Mouse (Mus musculus): ENCODE results near the gene Dhrs1.
A peak's percentile ranks its signal among the peaks of the same experiment; 100 is the strongest.

Dhrs1 gene

DNA sequence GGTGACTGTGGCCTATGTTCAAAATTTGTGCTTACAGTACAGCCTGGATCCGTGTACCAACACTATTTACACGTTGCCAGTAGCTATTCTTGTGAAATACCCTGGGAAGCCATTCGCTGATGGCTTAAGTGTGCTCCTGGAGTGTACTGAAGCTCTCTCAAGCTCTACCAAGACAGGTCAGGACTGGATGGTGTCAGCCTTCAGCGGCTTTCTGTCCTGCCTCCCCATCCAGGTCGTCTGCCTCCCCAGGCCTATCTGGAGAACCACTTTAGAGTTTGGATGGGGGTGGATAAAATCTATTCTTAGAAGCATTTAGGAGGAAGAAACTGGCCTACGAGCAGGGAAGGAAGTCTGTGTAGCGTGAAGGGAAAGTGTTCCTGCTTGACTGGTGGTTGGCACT lies 17.7 kb upstream of the Dhrs1 start:
- DNase-seq (ENCODE audit: low read depth, low spot score): no peak

DNA sequence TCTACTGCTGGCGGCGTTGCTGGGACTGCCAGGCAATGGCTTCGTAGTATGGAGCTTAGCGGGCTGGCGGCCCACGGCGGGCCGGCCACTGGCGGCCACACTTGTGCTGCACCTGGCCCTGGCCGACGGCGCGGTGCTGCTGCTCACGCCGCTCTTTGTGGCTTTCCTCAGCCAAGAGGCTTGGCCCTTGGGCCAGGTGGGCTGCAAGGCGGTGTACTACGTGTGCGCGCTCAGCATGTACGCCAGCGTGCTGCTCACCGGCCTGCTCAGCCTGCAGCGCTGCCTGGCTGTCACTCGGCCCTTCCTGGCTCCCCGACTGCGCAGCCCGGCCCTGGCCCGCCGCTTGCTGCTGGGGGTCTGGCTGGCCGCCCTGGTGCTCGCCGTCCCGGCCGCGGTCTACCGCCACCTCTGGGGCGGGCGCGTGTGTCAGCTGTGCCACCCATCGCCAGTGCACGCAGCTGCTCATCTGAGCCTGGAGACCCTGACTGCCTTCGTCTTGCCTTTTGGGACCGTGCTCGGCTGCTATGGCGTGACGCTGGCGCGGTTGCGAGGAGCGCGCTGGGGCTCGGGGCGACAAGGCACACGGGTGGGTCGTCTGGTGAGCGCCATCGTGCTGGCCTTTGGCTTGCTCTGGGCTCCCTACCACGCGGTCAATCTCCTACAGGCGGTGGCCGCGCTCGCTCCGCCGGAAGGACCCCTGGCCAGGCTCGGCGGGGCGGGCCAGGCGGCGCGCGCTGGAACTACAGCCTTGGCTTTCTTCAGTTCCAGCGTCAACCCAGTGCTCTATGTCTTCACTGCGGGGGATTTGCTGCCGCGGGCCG lies 16.7 kb upstream of the Dhrs1 start:
- no peak for DNase-seq (ENCODE audit: low read depth, low spot score)

DNA sequence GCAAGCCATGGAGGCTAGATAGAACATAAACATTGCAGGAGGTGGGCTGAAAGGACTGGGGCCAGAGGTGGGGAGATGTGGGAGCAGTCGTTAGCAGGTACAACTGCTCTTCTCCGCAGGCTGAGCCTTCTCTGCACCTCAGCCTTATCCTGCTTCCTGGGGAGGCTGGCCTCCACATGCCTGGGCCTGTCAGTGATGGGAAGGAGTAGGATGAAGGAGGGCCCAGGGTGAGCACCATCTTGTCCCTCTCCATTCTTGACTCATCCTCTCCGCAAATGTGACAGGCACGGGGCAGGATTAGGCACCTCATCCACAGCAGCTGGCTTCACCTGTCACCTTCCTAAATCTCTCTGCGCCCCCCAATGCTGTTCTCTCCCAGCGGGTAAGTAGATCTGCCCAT lies 15.7 kb upstream of the Dhrs1 start, which contains the start of gene Ltb4r2:
TSS of gene Ltb4r2 (plus strand) at position 266 of the 400 bp plus-strand sequence.
- DNase-seq (ENCODE audit: low read depth, low spot score): no peak

DNA sequence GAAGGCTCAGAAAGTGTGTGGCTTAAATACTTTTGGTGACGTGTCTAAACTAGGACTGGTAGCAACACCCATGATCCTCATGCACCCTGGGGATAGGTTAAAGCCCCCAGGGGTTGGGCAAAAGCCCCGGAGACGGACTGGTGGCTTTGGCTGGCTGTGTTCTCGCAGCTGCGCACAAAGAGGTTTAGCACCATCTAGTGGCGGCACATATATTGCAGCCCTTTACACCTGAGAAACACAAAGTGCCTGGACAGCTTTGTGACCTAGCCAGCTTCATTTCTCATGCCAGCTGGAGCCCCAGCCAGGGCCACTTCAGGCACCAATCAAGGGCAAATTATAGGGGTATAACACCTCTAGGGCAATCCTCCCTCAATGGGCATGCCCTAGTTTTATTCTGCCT lies 14.7 kb upstream of the Dhrs1 start:
- peak; percentile 84 for DNase-seq (ENCODE audit: low read depth, low spot score)

DNA sequence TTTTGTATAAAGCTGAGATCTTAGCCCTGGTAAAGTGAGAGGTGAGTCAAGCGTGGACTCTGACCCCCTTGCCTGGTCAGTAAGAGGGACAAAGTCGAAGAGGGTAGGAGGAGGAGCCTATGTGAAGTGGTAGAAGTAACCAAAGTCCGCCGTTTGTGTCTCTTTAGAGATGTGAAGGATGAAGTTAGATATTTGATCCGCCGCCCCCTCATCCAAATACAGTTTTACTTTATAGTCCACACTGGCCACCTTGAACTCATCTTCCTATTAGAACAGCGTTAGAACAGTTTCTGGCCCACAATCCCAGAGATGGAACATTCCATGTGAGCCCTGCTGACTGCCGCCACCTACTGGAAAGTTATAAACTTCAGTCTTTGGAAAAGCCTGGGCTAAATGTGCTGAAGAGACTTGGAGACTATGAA lies 12.9 kb upstream of the Dhrs1 start, which contains the start of gene Cideb:
TSS of gene Cideb (minus strand) at position 96 of the 422 bp plus-strand sequence.
- peak; percentile 60 for DNase-seq (ENCODE audit: low read depth, low spot score)

DNA sequence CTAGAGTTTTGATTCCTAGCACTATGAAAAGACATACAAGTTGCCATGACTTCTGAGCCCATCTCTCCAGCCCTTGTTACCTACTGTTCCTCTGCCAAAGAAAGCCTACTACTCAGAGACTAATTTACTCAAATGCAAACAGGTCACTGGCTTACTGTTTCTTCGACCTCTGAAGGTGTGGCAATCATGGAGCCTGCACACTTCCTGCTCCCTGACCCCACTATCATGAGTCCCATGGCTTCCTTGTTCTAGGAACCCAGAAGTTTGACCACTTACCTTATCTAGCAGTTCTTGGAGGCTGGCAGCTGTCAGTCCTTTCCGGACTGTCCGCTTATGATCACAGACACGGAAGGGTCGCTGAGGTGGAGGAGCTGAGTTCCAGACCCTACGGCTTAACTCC lies 12.1 kb upstream of the Dhrs1 start:
- no peak for DNase-seq (ENCODE audit: low read depth, low spot score)

DNA sequence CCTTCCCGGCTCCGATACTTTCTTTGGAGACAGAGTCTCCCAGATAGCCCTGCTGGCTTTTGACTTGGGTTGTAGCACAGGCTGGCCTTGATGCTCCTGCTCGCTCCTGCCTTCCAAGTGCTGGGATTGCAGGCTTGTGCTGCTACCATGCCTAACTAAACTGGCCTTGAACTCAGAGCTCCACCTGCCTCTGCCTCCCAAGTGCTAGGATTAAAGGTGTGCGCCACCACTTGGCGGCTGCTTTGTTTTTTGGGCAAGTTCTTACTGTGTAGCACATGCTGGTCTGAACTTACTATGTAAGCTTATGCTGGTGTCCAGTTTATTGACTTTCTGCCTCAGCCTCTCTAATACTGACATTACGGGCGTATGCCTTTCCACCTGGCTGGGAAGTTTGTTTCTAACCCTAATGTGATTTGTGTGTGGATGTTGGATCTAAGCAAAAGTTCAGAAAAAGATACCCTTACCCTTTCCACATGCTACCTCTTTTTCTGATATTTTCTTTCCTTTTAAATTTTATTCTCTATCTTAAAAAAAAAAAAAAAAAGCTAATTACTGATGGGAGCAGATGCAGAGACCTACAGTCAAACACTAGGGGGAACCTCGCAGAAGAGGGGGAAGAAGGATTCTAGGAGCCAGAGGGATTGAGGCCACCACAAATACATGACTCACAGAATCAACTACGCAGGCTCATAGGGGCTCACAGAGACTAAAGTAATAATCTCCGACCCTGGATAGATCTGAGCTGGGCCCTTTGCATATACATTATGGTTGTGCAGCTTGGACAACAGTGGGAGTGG lies 1.8 kb upstream of the Dhrs1 start:
- DNase-seq (ENCODE audit: low read depth, low spot score): no peak

DNA sequence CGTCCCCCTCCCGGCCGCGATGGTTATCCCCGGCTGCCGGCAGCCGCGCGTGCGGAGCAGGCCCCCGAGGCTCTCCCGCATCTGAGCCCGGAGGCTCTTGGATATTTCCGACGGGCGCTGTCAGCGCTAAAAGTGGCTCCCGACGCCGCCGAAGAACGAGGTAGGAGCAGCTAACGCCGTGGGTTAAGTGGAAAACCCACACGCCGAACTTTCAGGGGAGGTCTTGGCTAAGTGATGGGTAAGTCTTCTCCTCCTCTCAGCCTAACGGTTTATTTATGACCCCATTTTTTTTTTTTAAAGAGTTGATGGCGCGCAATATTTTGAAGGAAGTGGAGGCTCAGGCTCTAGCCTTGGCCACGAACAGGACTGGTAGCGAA lies 359 bp upstream of the Dhrs1 start:
- no peak for DNase-seq (ENCODE audit: low read depth, low spot score)

DNA sequence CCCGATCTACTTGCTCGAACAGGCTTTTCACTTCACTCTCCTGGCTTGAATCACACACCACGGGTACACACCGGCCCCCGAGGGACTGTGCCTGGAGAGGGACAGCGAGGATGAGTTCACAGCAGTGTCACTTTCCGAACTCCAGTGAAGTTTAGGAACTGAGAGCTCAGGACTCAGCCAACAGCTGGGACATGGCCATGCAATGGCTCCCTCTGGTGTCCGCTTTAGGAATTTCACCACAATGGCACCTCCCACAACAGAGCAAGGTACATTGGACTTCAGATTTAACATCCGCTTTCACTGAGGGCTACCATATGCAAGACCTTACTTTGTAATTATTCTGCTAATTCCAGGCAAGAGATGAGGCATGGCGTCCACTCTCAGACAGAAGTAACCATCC lies 1.8 kb downstream of the Dhrs1 start:
- peak; percentile 94 for DNase-seq (ENCODE audit: low read depth, low spot score)

DNA sequence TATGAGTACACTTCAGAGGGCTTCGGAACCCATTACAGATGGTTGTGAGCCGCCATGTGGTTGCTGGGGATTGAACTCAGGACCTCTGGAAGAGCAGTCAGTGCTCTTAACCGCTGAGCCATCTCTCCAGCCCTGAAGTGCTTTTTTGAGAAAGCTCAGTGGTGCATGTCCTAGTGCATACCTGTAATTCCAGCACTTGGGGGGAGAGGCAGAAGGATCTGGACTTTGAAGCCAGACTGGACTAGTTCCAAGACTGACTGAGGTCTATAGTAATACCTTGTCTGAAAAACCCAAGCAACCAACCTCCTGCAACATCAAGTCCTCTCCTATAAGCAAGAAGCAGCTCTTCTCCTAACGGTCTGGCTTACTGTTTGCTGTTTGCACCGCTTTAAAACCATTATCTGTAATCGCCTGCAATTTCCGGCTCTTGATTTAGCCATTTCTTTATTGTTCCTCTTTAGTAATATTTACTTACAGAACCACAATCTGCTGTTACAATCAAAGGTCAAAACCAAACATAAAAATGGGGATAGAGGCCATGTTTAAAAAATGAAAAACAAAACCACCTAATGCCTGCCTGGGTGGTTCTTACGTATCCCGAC lies 8.3 kb downstream of the Dhrs1 start:
- no peak for DNase-seq (ENCODE audit: low read depth, low spot score)

DNA sequence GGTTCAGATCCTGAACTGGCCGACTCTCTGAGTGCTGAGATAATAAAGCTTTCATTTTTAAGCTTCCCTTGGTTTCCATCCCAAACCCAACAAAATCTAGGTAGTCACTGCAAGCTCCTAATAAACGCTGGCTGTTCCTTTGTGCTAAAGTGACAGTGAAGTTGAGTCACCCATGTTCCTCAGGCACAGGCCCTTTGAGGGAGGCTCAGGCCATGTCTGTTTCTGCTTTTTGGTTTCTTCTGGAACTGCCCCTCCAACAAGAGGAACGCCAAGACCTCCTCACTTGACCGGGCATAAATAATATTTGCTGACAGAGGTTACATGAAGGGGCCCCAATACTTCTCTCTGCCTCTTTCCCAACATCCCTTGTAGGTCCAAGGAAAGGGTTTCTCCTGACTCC lies 9.7 kb downstream of the Dhrs1 start:
- no peak for DNase-seq (ENCODE audit: low read depth, low spot score)

DNA sequence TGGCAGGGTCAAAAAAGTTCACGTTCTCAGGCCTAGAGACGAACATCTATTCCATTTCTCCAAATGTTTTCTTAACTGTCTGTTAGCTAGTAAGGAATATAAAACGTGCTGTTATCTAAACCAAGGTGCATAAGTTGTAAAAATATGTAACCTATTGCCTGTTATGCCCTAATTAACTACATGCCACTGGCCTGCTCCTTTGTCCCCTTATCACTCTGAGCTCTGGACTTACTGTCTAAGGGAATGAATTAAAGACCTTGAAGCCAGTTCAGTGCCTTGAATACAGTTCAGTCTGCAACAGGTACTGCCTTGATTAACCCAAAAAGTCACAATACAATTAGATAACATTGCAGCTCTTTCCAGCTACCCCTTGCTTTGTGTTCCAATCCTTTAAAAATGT lies 10.2 kb downstream of the Dhrs1 start:
- DNase-seq (ENCODE audit: low read depth, low spot score): no peak

DNA sequence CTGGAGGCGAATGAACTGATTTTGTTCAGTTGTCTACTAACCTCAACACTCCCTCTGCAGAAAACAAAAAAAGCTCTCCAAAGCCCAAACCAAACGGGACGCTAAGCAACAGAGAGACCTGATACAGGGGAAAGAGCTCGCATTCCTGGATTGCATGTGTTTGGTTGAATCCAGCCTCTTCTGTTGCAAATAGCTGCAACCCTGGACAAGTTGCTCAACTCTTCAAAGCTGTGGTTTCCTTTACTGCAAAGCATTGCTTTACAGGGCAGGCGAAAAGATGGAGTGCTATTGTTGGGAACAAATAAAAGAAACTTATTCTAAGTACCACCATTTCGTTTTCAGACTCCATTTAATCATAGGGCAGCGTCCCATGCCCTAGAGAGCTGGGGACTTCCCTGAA lies 10.6 kb downstream of the Dhrs1 start:
- no peak for DNase-seq (ENCODE audit: low read depth, low spot score)

DNA sequence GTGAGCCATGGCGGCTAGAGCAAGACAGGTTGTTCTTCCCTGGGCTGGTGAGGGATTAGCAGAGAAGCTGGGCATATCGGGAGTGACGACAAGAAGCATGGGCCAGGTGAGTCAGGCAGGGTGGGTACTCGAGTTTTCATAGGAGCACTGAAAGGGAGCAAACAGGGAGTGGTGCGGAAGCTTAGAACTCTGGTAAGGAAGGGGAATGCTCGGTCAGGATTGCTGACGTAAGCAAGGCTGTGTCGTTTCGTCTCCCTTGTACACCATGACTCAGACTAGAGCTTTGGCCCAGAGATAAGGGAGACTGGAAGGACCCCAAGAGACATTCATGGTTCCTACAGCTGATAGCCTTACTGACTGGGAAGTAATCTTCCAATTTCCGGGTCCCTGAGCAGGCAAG lies 11.6 kb downstream of the Dhrs1 start:
- no peak for DNase-seq (ENCODE audit: low read depth, low spot score)

DNA sequence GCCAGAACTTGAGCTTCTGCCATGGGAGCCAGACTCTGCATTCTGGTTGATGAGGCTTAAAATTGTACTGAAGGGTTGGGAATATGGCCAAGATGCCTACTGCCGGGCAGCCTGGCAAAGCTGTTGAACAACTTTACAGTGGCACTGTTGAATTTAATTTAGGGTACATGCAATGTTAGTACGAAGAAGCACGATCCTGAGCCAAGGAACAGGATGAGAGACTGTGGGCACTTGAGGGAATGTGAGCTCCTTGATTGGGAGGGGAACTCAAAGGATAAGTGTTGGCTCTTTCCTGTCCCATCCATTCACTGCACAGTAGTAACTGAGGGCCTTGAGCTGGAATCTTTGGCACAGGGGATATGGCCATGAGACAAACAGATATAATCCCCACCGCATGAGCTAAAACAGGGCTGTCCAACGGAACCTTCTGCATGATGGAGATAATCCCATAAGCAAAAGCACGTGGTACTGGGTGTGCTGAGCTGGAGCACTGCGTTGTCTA lies 14.9 kb downstream of the Dhrs1 start:
- no peak for DNase-seq (ENCODE audit: low read depth, low spot score)

DNA sequence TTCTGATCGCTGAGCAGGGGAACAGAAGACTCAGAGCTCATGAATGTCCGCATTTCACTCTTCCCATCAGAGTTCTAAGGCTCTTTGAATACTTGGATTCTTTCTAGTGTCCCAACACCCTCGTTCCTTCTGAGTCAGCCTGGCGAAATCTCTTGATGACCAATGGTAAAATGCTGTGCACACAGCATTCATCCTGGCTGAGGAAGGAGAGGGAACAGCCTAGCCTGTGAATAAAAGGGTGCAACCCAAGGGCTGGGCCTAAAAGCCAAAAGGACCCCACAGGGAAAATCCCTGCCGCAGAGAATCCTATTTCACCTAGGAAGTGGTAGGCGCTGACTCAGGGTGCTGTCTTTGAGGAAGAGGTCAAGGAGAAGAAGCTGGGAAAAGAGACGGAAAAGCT lies 15.4 kb downstream of the Dhrs1 start:
- no peak for DNase-seq (ENCODE audit: low read depth, low spot score)

DNA sequence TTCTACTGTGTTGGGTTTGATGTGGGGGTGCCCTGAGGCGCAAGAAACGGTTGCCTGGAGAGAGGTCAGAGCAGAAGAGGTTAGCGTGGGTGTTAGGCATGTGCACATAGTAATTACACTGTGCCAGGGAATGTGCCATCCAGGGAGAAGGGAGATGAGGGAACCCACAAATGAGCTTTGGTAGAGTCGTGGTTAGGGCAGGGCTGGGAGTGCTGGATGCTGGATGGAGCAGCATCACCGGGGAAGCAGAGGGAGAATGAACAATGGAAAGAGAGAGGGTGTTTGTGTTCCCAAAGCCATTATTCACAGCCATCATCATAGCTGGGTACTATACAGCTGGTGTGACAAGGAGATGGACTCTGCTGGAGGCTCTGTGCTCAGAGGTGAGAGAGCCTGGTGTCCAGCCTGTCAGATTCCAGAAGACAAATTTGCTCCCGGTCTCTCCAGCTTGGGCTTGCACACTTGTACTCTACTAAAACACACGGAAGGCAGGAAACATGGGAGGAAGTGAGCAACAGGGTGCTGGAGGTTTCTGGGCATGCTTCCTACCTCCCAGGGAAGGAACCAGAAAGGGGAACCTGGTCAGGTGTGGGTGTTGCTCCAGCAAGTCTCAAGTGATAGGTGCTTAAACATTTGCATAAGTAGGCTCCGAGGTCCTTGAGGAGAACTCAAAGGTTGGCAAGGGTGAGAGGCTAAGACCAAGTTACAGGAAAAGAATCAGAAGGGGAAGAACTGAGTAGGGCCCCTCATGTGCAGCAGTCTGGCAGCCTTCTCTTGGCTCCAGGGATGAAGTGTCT lies 17.4 kb downstream of the Dhrs1 start:
- no peak for DNase-seq (ENCODE audit: low read depth, low spot score)

DNA sequence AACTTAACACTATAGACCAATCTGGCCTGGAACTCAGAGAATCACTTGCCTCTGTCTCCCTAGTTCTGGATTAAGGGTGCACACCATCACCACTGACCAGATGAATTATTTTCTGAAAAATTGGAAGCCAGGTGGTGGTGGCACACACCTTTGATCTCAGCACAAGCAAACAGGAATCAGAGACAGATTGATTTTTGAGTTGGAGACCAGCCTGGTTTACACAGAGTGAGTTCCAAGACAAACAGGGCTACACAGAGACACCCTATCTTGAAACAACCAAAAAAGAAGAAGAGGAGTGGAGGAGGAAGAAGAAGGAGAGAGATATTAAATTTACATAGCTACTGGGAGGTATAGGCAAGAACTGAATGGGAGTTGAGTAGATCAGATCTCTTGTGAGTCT lies 19.2 kb downstream of the Dhrs1 start:
- DNase-seq (ENCODE audit: low read depth, low spot score): no peak

DNA sequence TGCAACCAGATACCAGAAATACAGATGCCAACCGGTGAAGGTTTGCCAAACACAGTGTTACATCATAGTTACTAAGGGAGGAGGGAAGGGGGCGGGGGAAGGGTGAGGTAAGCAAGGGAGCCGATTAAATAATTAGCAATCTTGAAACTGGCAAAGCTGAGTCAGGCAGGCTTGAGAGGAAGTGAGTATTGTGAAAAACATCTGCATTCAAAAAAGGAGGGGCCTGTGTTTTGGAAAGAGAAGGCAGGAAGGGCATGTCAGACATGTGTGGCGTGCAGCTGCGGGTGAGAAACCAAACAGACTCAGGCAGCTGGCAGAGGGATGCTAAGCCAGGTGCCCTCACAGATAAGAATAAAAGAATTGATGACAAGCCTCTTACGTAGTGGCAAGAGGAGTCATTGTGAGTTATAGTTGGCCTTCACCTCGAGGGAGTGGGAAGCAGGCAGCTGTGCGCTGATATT lies 21.0 kb downstream of the Dhrs1 start:
- DNase-seq (ENCODE audit: low read depth, low spot score): peak; percentile 92

DNA sequence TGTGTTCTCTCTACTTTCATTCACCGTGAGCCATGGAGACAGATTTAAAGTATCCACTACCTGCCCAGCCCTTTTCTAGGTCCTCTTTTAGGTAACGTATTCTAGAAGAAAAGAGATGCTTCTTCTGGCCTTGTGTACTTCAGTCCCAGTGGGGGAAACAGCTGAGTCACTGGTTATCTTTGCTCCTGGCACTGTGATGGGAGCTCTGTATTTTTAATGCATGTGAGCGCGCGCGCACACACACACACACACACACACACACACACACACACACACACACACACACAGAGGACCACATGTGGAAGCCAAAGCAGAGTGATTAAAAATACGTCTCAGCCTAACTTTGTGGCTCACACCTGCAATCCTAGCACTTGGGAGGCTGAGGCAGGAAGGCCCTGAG lies 22.1 kb downstream of the Dhrs1 start:
- DNase-seq (ENCODE audit: low read depth, low spot score): no peak

DNA sequence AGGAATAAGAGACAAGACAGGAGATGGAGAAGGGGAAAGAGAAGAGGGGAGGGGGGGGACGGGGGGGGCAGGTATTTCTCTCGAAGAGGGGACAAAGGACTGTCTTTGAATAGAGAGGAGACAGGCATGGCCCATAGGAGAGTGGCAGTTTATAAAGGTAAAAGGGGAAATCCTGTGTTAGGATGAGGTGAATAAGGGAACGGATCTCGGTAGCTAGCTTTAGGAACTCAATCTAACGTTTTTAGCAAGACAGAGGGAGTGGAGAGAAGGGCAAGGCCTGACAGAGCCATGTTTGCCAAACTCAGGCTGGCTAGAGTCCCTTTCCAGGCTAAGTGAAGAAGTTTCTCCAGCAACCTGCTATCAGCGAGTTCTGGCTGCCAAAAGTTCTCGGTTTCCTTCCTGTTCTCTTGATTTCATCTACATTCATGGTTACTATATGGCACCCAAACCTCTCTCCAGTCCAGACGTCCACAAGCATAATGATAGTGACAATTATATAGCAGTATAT lies 23.0 kb downstream of the Dhrs1 start:
- no peak for DNase-seq (ENCODE audit: low read depth, low spot score)

All from CD4-positive, CD25-positive, alpha-beta regulatory T cell, adult 2 months (primary cell).